In genomic region chr4:46594131-46594530, GRCm38 (mm10) we compare ENCODE assay signal across 1 mouse cellular context.
TF ChIP-seq lines count a peak whose summit lies in the region.

No protein-coding gene starts in this region.

TF ChIP-seq in CH12.LX, 34 proteins besides CTCF, POLR2A, EP300 and RAD21 (continued from another document):
- TF ChIP-seq NRF1 (IDR thresholded peaks at IDR 0.05; ENCODE audit: low read depth, low read length), result no peak
- TF ChIP-seq UBTF (IDR thresholded peaks at IDR 0.05; ENCODE audit: low read depth, low read length), result no peak
- no peak for TF ChIP-seq PAX5 (IDR thresholded peaks at IDR 0.05; ENCODE audit: low read length)
- no peak for TF ChIP-seq CHD2 (IDR thresholded peaks at IDR 0.05; ENCODE audit: low read length)
- no peak for TF ChIP-seq ETS1 (conservative IDR thresholded peaks at IDR 0.05; ENCODE audit: low read depth, low read length)
- TF ChIP-seq IRF4 (IDR thresholded peaks at IDR 0.05; ENCODE audit: low read depth, low read length), result no peak
